Mouse (Mus musculus): Measurements from ENCODE around the gene Ifit1. TPM values are rescaled to one million over a fixed set of nuclear protein-coding genes. Genes with fewer than 3 reads are reported as not detected.
"Not testable (repeated sequence)": the region's sequence is repeated elsewhere in the genome, so short reads cannot be mapped to it uniquely, and the experiment has no call there.

Ifit1 gene
- polyA plus RNA-seq (2015; fragmentation: Nextera tagmentation; extraction: Ambion mirVana), result 0.67 and 1.4 TPM in 2 replicates

- H3K36me3 ChIP-seq (ENCODE audit: control insufficient read depth, insufficient read depth, low read length), result no peaks in the 10 kb centered on the region
- WGBS, result 29% methylated on average over 4 of the region's 4 CpGs
- H3K27ac ChIP-seq (ENCODE audit: low read length), result no peak within 1 kb of the TSS
- H3K27me3 ChIP-seq (ENCODE audit: control insufficient read depth, insufficient read depth, low read length), result no peaks in the 10 kb centered on the region
- peak within 1 kb of the TSS; percentile 27; the same call in 1 of the 2 replicates for H3K9ac ChIP-seq (ENCODE audit: low read length)
- H3K4me2 ChIP-seq (ENCODE audit: low read depth, low read length), result peak within 1 kb of the TSS; percentile 28
- ATAC-seq (ENCODE audit: insufficient read depth, low FRiP score), result no peak
- H3K4me1 ChIP-seq (ENCODE audit: control insufficient read depth, insufficient read depth, low read length), result no peaks in the 10 kb centered on the region; the same call in 1 of the 2 replicates
- no peaks in the 10 kb centered on the region for H3K9me3 ChIP-seq (replicated peaks; ENCODE audit: control insufficient read depth, low read length)
- H3K4me3 ChIP-seq (replicated peaks; ENCODE audit: low read length), result peak within 1 kb of the TSS; percentile 8; the same call in 1 of the 2 replicates
Observed at GRCm38 (mm10) chr19:34640623-34641022, at the start of gene Ifit1, which contains the start of gene Ifit1bl2. Ifit1 (plus strand) TSS chr19:34640871. Ifit1bl2 (minus strand) TSS chr19:34640743.

DNA sequence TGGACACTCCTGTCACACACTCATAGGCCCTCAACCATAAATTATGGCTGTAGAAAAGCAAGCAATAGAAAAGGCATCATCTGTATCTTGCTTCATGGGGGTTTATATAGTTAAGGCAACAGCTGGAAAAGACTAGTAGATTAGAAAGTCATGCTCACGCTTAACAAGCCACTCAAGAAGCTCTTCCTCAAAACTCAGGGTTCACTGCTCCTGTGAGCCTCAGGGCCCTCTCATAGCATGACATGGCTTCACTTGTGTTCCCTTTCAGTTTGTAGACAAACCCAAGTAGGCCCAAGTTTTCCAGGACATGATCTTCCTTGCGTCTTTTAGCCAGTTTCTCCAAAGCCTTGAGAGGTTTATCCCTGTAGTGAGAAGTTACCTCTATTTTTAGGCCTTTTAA lies 47.2 kb upstream of the Ifit1 start:
- no peak overlapping the region for H3K4me2 ChIP-seq (ENCODE audit: low read depth, low read length)
- no peak overlapping the region for H3K9ac ChIP-seq (ENCODE audit: low read length)
- H3K27me3 ChIP-seq (ENCODE audit: control insufficient read depth, insufficient read depth, low read length), result no peaks in the 10 kb centered on the region
- no peaks in the 10 kb centered on the region for H3K9me3 ChIP-seq (replicated peaks; ENCODE audit: control insufficient read depth, low read length)
- H3K4me1 ChIP-seq (ENCODE audit: control insufficient read depth, insufficient read depth, low read length), result no peaks in the 10 kb centered on the region
- no peak overlapping the region for H3K27ac ChIP-seq (ENCODE audit: low read length)
- no peaks in the 10 kb centered on the region for H3K36me3 ChIP-seq (ENCODE audit: control insufficient read depth, insufficient read depth, low read length)
- WGBS, result 84% methylated on average over 2 of the region's 2 CpGs
- no peak overlapping the region for H3K4me3 ChIP-seq (replicated peaks; ENCODE audit: low read length)
- ATAC-seq (ENCODE audit: insufficient read depth, low FRiP score), result no peak

DNA sequence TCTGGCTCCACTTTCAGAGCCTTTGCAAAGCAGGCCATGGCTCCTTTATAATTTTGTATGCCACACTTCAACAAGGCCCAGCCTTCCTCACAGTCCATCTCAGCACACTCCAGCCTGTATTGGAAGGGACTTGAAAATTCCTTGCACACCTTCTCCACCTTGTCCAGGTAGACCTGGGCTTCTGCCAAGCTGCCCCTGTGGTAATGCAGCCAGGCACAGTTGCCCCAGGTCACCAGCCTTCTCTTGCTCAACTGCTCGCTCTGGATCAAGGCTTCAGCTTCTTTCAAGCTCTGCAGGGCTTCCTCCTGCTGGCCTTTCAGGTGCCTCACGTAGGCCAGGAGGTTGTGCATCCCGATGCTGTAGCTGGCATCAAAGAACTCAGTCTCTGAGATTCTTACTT lies 46.1 kb upstream of the Ifit1 start:
- not testable (repeated sequence) for H3K9me3 ChIP-seq (replicated peaks; ENCODE audit: control insufficient read depth, low read length); H3K27me3 ChIP-seq (ENCODE audit: control insufficient read depth, insufficient read depth, low read length); H3K4me2 ChIP-seq (ENCODE audit: low read depth, low read length); H3K4me1 ChIP-seq (ENCODE audit: control insufficient read depth, insufficient read depth, low read length); H3K36me3 ChIP-seq (ENCODE audit: control insufficient read depth, insufficient read depth, low read length); H3K27ac ChIP-seq (ENCODE audit: low read length); ATAC-seq (ENCODE audit: insufficient read depth, low FRiP score); H3K9ac ChIP-seq (ENCODE audit: low read length); H3K4me3 ChIP-seq (replicated peaks; ENCODE audit: low read length)
- WGBS, result 81% methylated on average over 3 of the region's 3 CpGs

- Histone ChIP-seq H3K9ac (ENCODE audit: low read length) (no peak overlapping the region), H3K4me2 (ENCODE audit: low read depth, low read length) (no peak overlapping the region), H3K36me3 (ENCODE audit: control insufficient read depth, insufficient read depth, low read length) (no peaks in the 10 kb centered on the region), H3K9me3 (replicated peaks; ENCODE audit: control insufficient read depth, low read length) (no peaks in the 10 kb centered on the region), H3K27me3 (ENCODE audit: control insufficient read depth, insufficient read depth, low read length) (no peaks in the 10 kb centered on the region), H3K4me3 (replicated peaks; ENCODE audit: low read length) (no peak overlapping the region), H3K27ac (ENCODE audit: low read length) (no peak overlapping the region), H3K4me1 (ENCODE audit: control insufficient read depth, insufficient read depth, low read length) (no peaks in the 10 kb centered on the region)
- ATAC-seq (ENCODE audit: insufficient read depth, low FRiP score), result no peak
Observed at GRCm38 (mm10) chr19:34596811-34597210, 43.9 kb upstream of the Ifit1 start.

GRCm38 (mm10) chr19:34598341-34598740 lies 42.3 kb upstream of the Ifit1 start:
- Histone ChIP-seq H3K4me3 (replicated peaks; ENCODE audit: low read length) (no peak overlapping the region), H3K4me1 (ENCODE audit: control insufficient read depth, insufficient read depth, low read length) (no peaks in the 10 kb centered on the region), H3K27ac (ENCODE audit: low read length) (no peak overlapping the region), H3K4me2 (ENCODE audit: low read depth, low read length) (no peak overlapping the region), H3K9ac (ENCODE audit: low read length) (no peak overlapping the region), H3K9me3 (replicated peaks; ENCODE audit: control insufficient read depth, low read length) (no peaks in the 10 kb centered on the region), H3K36me3 (ENCODE audit: control insufficient read depth, insufficient read depth, low read length) (no peaks in the 10 kb centered on the region), H3K27me3 (ENCODE audit: control insufficient read depth, insufficient read depth, low read length) (no peaks in the 10 kb centered on the region)
- ATAC-seq (ENCODE audit: insufficient read depth, low FRiP score), result no peak
- 74% methylated on average over 2 of the region's 2 CpGs for WGBS

- 0 out of 2 replicates have a peak, but pooled peaks have one; percentile 51 for ATAC-seq (ENCODE audit: insufficient read depth, low FRiP score)
- not testable (repeated sequence) for H3K27ac ChIP-seq (ENCODE audit: low read length); H3K27me3 ChIP-seq (ENCODE audit: control insufficient read depth, insufficient read depth, low read length); H3K4me3 ChIP-seq (replicated peaks; ENCODE audit: low read length); H3K4me2 ChIP-seq (ENCODE audit: low read depth, low read length); H3K4me1 ChIP-seq (ENCODE audit: control insufficient read depth, insufficient read depth, low read length); H3K9me3 ChIP-seq (replicated peaks; ENCODE audit: control insufficient read depth, low read length); H3K36me3 ChIP-seq (ENCODE audit: control insufficient read depth, insufficient read depth, low read length); H3K9ac ChIP-seq (ENCODE audit: low read length)
Observed at GRCm38 (mm10) chr19:34599250-34599649, 41.4 kb upstream of the Ifit1 start.

DNA sequence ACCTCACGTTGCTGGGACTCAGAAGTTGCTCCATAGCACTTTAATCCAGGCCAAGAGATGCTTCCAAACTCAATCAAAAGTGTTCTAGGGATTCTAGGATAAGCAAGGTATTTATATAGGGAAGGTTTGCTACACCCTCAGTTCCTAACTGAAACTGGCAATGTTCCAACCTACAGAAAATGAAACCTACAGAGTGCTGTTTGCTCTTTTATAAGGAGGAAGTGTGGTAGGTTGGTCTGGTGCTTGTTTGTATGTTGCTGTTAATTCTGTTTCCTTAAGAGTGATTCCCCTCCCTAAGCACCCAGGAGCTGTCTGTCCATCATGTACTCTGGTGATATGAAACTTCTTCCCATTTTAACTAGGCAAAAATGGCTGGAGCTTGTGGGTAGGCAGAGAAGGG lies 38.8 kb upstream of the Ifit1 start, which contains the start of gene Ifit1bl1:
Gene Ifit1bl1 (minus strand): TSS at position 69 of the 400 bp plus-strand sequence.
- H3K36me3 ChIP-seq (ENCODE audit: control insufficient read depth, insufficient read depth, low read length); H3K4me1 ChIP-seq (ENCODE audit: control insufficient read depth, insufficient read depth, low read length); H3K9ac ChIP-seq (ENCODE audit: low read length); H3K27me3 ChIP-seq (ENCODE audit: control insufficient read depth, insufficient read depth, low read length); H3K4me2 ChIP-seq (ENCODE audit: low read depth, low read length); H3K4me3 ChIP-seq (replicated peaks; ENCODE audit: low read length); H3K27ac ChIP-seq (ENCODE audit: low read length); H3K9me3 ChIP-seq (replicated peaks; ENCODE audit: control insufficient read depth, low read length): not testable (repeated sequence)
- whole genome bisulfite sequencing, result 36% methylated on average over 1 of the region's 1 CpGs
- ATAC-seq (ENCODE audit: insufficient read depth, low FRiP score), result peak; percentile 50; the same call in 1 of the 2 replicates

DNA sequence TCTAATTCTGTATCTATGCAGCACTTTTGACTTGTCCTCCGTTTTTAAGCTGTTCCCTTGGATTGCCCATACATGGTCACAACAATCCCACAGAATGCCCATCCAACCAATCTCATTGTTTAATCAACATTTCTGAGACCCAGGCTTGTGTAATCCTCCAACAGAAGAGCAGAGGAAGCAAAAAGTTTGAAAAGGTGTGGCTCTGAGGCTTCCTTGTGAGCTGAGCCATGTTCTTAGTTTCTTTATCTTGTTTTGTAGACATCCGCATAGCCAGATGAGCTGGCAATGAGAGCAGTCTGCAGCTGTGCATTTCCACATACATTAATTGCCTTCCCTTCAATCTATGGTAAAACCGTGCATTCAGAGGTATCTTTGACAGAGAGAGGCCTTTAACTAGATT lies 35.2 kb upstream of the Ifit1 start:
- no peaks in the 10 kb centered on the region for H3K36me3 ChIP-seq (ENCODE audit: control insufficient read depth, insufficient read depth, low read length)
- H3K9ac ChIP-seq (ENCODE audit: low read length), result no peak overlapping the region
- WGBS, result 82% methylated on average over 3 of the region's 3 CpGs
- H3K27me3 ChIP-seq (ENCODE audit: control insufficient read depth, insufficient read depth, low read length), result no peaks in the 10 kb centered on the region
- H3K4me1 ChIP-seq (ENCODE audit: control insufficient read depth, insufficient read depth, low read length), result no peaks in the 10 kb centered on the region
- H3K4me2 ChIP-seq (ENCODE audit: low read depth, low read length), result no peak overlapping the region
- no peak overlapping the region for H3K4me3 ChIP-seq (replicated peaks; ENCODE audit: low read length)
- ATAC-seq (ENCODE audit: insufficient read depth, low FRiP score), result no peak
- no peaks in the 10 kb centered on the region for H3K9me3 ChIP-seq (replicated peaks; ENCODE audit: control insufficient read depth, low read length)
- no peak overlapping the region for H3K27ac ChIP-seq (ENCODE audit: low read length)

- WGBS, result 31% methylated on average over 4 of the region's 4 CpGs
- H3K27ac ChIP-seq (ENCODE audit: low read length); H3K9me3 ChIP-seq (replicated peaks; ENCODE audit: control insufficient read depth, low read length); H3K27me3 ChIP-seq (ENCODE audit: control insufficient read depth, insufficient read depth, low read length); H3K36me3 ChIP-seq (ENCODE audit: control insufficient read depth, insufficient read depth, low read length); H3K4me1 ChIP-seq (ENCODE audit: control insufficient read depth, insufficient read depth, low read length); H3K4me3 ChIP-seq (replicated peaks; ENCODE audit: low read length); H3K9ac ChIP-seq (ENCODE audit: low read length); H3K4me2 ChIP-seq (ENCODE audit: low read depth, low read length): not testable (repeated sequence)
- peak; percentile 75 for ATAC-seq (ENCODE audit: insufficient read depth, low FRiP score)
Observed at GRCm38 (mm10) chr19:34607237-34608051, 33.2 kb upstream of the Ifit1 start, which contains the start of gene Ifit3b. Ifit3b (plus strand) TSS chr19:34607970.

Measured in stomach, embryonic 16.5 days (tissue).